Mouse (Mus musculus) bone marrow, adult 2 months (tissue): ENCODE data around the gene Ptch1.

Experiments
- CTCF ChIP-seq: fragments of 200-500 bp; IDR thresholded peaks from 2 replicates; pipeline ENCODE4 v1.5.1; 2011; ENCODE audit warnings: low read length, control low read depth; ENCODE audit not compliant: control insufficient read depth, insufficient read depth
- POLR2A ChIP-seq: fragments of 200-500 bp; IDR thresholded peaks from 2 replicates; pipeline ENCODE4 v1.6.1; 2011; ENCODE audit warnings: low read depth, mild to moderate bottlenecking, control low read depth, low read length, borderline replicate concordance; ENCODE audit not compliant: control insufficient read depth

DNA sequence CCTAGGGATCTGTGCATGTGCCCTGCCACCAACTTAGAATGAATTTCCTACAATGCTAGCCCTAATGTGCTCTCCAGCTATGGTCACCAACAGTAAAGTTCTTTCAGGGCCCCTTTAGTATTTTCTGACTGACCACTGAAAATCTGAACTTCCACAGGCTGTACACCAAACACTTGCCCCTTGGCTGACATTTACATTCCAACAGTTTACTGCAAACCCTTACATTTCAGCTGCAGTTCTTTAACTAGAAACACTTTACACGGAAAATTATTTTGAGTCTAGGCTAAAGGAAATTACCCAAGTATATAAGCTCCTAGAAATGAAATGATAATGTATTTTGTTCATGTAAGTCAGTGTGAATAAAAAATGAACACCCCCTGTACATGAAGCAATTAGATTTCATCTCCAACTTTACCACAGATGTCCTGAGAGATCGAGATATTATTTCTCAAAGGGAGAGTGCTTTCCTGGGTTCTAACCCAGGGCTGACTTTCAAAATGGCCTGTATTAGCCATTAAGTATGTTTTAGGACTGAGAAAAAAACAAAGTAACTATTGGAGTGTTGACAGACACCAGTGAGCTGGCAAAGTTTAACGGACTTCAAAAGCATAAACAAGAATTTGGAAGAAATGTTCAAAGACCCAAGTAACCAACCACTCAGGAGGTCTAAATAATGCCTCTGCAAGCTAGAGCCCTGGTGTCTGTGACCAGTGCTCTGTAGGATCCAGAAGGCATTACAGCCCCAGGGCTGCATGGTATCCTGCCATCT is 43.6 kb downstream of the Ptch1 start:
- TF ChIP-seq CTCF (no peak), POLR2A (no peak)
